Mouse (Mus musculus) layer of hippocampus, postnatal 25 days (tissue): ENCODE measurements at regions not wholly inside any gene's neighbourhood (a gene's known extent, or its start where the extent isn't known, plus 50 kb on each side); places are given as distances from the start of the nearest gene placed in this dataset.
"Not testable (repeated sequence)": the region's sequence is repeated elsewhere in the genome, so short reads cannot be mapped to it uniquely, and the experiment has no call there.

Source experiments
- DNase-seq, 2 experiments: peaks; one replicate each; pipeline ENCODE4 v3.0.0; 2022; ENCODE audit warnings: mixed read lengths in 2 of 2, low spot score in 1 of 2; ENCODE audit errors: extremely low spot score in 1 of 2

- no peak for DNase-seq
Observed at GRCm38 (mm10) chr1:189156906-189157305, 149.3 kb upstream of the Kctd3 start.

- DNase-seq: no peak
Observed at GRCm38 (mm10) chr1:189154376-189154775, 146.7 kb upstream of the Kctd3 start.

- no peak for DNase-seq
Observed at GRCm38 (mm10) chr1:189153150-189153549, 145.5 kb upstream of the Kctd3 start.

- DNase-seq: no peak
Observed at GRCm38 (mm10) chr1:189142982-189143451, 135.4 kb upstream of the Kctd3 start.

- no peak for DNase-seq
Observed at GRCm38 (mm10) chr1:189142551-189142950, 134.9 kb upstream of the Kctd3 start.

GRCm38 (mm10) chr1:189141694-189142093 lies 134.1 kb upstream of the Kctd3 start:
- DNase-seq: no peak

- no peak for DNase-seq
Observed at GRCm38 (mm10) chr1:189136731-189137385, 129.2 kb upstream of the Kctd3 start.

- no peak for DNase-seq
Observed at GRCm38 (mm10) chr1:189135826-189136225, 128.2 kb upstream of the Kctd3 start.

GRCm38 (mm10) chr1:189128706-189129105 lies 121.1 kb upstream of the Kctd3 start:
- DNase-seq: no peak

GRCm38 (mm10) chr1:189128246-189128645 lies 120.6 kb upstream of the Kctd3 start:
- not testable (repeated sequence) for DNase-seq

- no peak for DNase-seq
Observed at GRCm38 (mm10) chr1:189127367-189127766, 119.7 kb upstream of the Kctd3 start.

- DNase-seq: no peak
Observed at GRCm38 (mm10) chr1:189119941-189120735, 112.5 kb upstream of the Kctd3 start.

GRCm38 (mm10) chr1:189119005-189119404 lies 111.4 kb upstream of the Kctd3 start:
- not testable (repeated sequence) for DNase-seq

- no peak for DNase-seq
Observed at GRCm38 (mm10) chr1:189118582-189118981, 110.9 kb upstream of the Kctd3 start.

- DNase-seq: no peak
Observed at GRCm38 (mm10) chr1:189115914-189116313, 108.3 kb upstream of the Kctd3 start.

GRCm38 (mm10) chr1:189115279-189115678 lies 107.6 kb upstream of the Kctd3 start:
- DNase-seq: no peak

GRCm38 (mm10) chr1:189108260-189109035 lies 100.8 kb upstream of the Kctd3 start:
- no peak for DNase-seq

- DNase-seq: peak; percentile 22 to 23
Observed at GRCm38 (mm10) chr1:189107841-189108240, 100.2 kb upstream of the Kctd3 start.

GRCm38 (mm10) chr1:189107156-189107555 lies 99.5 kb upstream of the Kctd3 start:
- no peak for DNase-seq

GRCm38 (mm10) chr1:189105276-189105675 lies 97.6 kb upstream of the Kctd3 start:
- DNase-seq: no peak

GRCm38 (mm10) chr1:189102781-189103180 lies 95.1 kb upstream of the Kctd3 start:
- DNase-seq: no peak
